Mouse (Mus musculus): Measurements from ENCODE around the gene Cib3. TPM values are rescaled to one million over a fixed set of nuclear protein-coding genes. Genes with fewer than 3 reads are reported as not detected.
A peak's percentile ranks its signal among the peaks of the same experiment; 100 is the strongest.

The Cib3 gene
- polyA plus RNA-seq, 1 experiment from 2014 or later = not detected

DNA sequence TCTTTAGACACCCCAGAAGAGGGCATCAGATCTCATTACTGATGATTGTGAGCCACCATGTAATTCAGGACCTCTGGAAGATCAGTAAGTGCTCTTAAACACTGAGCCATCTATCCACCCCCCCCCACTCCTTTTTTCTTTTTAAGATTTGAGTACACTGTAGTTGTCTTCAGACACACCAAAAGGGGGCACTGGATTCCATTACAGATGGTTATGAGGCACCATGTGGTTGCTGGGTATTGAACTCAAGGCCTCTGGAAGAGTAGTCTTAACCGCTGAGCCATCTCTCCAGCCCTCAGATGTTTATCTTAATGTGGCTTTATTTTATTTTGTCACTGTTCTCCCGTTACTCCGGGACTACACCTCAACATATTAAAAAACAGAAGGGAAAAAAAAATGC is 52.6 kb downstream of the Cib3 start:
- no peaks in the 10 kb centered on the region for H3K27me3 ChIP-seq (ENCODE audit: control insufficient read depth, insufficient read depth, low read length)
- WGBS = 52% methylated on average over 3 of the region's 3 CpGs
- H3K9me3 ChIP-seq (replicated peaks; ENCODE audit: control insufficient read depth, low read length) = no peaks in the 10 kb centered on the region
- peak overlapping the region; percentile 48 for H3K4me3 ChIP-seq (replicated peaks; ENCODE audit: low read length)
- peaks cover 19% of the 10 kb centered on the region for H3K4me1 ChIP-seq (ENCODE audit: control insufficient read depth, insufficient read depth, low read length)
- H3K9ac ChIP-seq (ENCODE audit: low read length) = peak overlapping the region; percentile 77; the same call in 1 of the 2 replicates
- no peak overlapping the region for H3K27ac ChIP-seq (ENCODE audit: low read length)
- no peak for ATAC-seq (ENCODE audit: insufficient read depth, low FRiP score)
- H3K4me2 ChIP-seq (ENCODE audit: low read depth, low read length) = peak overlapping the region; percentile 89
- H3K36me3 ChIP-seq (ENCODE audit: control insufficient read depth, insufficient read depth, low read length) = no peaks in the 10 kb centered on the region

DNA sequence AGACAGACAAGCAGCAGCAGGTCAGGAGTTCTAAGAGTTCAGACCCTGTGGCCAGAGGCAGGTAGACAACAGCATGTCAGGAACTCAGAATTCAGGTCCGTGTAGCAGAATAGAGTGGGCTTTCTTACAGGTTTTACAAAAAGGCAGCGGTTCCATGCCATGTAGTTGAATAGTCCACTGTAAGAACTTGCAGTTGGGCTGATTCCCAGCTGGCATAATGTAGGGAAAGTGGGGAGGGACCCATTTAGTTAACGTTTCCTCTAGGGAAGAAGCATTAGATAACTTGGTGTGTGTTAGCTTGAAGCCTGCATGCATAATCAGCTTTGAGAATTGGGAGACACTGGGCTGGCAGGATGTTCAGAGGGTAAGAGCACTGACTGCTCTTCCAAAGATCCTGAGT is 53.9 kb downstream of the Cib3 start:
- ATAC-seq (ENCODE audit: insufficient read depth, low FRiP score) = no peak
- no peak overlapping the region for H3K4me3 ChIP-seq (replicated peaks; ENCODE audit: low read length)
- H3K36me3 ChIP-seq (ENCODE audit: control insufficient read depth, insufficient read depth, low read length) = 0 out of 2 replicates have a peak, but pooled peaks cover 2% of the 10 kb centered on the region
- no peak overlapping the region for H3K27ac ChIP-seq (ENCODE audit: low read length)
- WGBS = 80% methylated on average over 3 of the region's 3 CpGs
- no peak overlapping the region for H3K9ac ChIP-seq (ENCODE audit: low read length)
- peaks cover 19% of the 10 kb centered on the region for H3K4me1 ChIP-seq (ENCODE audit: control insufficient read depth, insufficient read depth, low read length)
- H3K9me3 ChIP-seq (replicated peaks; ENCODE audit: control insufficient read depth, low read length) = no peaks in the 10 kb centered on the region
- no peak overlapping the region for H3K4me2 ChIP-seq (ENCODE audit: low read depth, low read length)
- H3K27me3 ChIP-seq (ENCODE audit: control insufficient read depth, insufficient read depth, low read length) = no peaks in the 10 kb centered on the region

DNA sequence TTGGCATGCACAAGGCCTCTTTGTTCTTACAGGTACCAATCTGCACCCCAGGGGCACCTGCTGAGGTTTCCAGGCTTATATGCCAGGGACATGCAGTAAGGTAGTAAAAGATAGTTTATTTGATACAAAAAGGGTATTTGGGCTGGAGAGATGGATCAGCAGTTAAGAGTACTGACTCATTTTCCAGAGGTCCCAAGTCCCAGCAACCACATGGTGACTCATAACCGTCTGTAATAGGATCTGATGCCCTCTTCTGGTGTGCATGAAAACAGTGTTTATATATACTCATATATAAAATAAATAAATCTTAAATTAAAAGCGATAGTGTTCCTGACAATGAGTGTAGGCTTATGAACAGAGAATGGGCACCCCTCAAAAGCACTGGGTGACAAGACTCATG is 54.5 kb downstream of the Cib3 start:
- 69% methylated on average over 2 of the region's 2 CpGs for WGBS

More for the DNA sequence above, 54.5 kb downstream of the Cib3 start:
- no peak for ATAC-seq (ENCODE audit: insufficient read depth, low FRiP score)
- Histone ChIP-seq H3K9me3 (replicated peaks; ENCODE audit: control insufficient read depth, low read length) (no peaks in the 10 kb centered on the region), H3K36me3 (ENCODE audit: control insufficient read depth, insufficient read depth, low read length) (peaks cover 8% of the 10 kb centered on the region; the same call in 1 of the 2 replicates), H3K27me3 (ENCODE audit: control insufficient read depth, insufficient read depth, low read length) (no peaks in the 10 kb centered on the region), H3K4me1 (ENCODE audit: control insufficient read depth, insufficient read depth, low read length) (peaks cover 19% of the 10 kb centered on the region), H3K27ac (ENCODE audit: low read length) (no peak overlapping the region), H3K4me3 (replicated peaks; ENCODE audit: low read length) (no peak overlapping the region), H3K4me2 (ENCODE audit: low read depth, low read length) (no peak overlapping the region), H3K9ac (ENCODE audit: low read length) (no peak overlapping the region)

Other genes starting within 250 kb of the Cib3 start
- gene Cyp4f18, start 203.2 kb downstream of the Cib3 start, polyA plus RNA-seq (2015; fragmentation: Nextera tagmentation; extraction: Ambion mirVana) = 3.8 TPM in 2 replicates
- gene Olfr372, start 171.6 kb downstream of the Cib3 start, polyA plus RNA-seq (2015; fragmentation: Nextera tagmentation; extraction: Ambion mirVana) = not detected in 2 replicates
- 0.03 TPM in 1 of 2 replicates, not detected in the other for gene Olfr373, start 129.7 kb downstream of the Cib3 start, polyA plus RNA-seq (2015; fragmentation: Nextera tagmentation; extraction: Ambion mirVana)
- gene Olfr374, start 105.8 kb downstream of the Cib3 start, polyA plus RNA-seq (2015; fragmentation: Nextera tagmentation; extraction: Ambion mirVana) = 0.06 TPM in 1 of 2 replicates, not detected in the other
- 617 and 647 TPM in 2 replicates for gene Tpm4, start 77.9 kb downstream of the Cib3 start, polyA plus RNA-seq (2015; fragmentation: Nextera tagmentation; extraction: Ambion mirVana)
- 127 and 155 TPM in 2 replicates for gene Rab8a, start 51.6 kb downstream of the Cib3 start, polyA plus RNA-seq (2015; fragmentation: Nextera tagmentation; extraction: Ambion mirVana)
- 1.4 and 2.0 TPM in 2 replicates for gene Hsh2d, start 23.2 kb downstream of the Cib3 start, polyA plus RNA-seq (2015; fragmentation: Nextera tagmentation; extraction: Ambion mirVana)
- not detected in 2 replicates for gene Gm11034, start 799 bp upstream of the Cib3 start, polyA plus RNA-seq (2015; fragmentation: Nextera tagmentation; extraction: Ambion mirVana)
- 72.7 and 73.7 TPM in 2 replicates for gene Fam32a, start 6.9 kb upstream of the Cib3 start, polyA plus RNA-seq (2015; fragmentation: Nextera tagmentation; extraction: Ambion mirVana)
- gene Ap1m1, start 27.2 kb upstream of the Cib3 start, polyA plus RNA-seq (2015; fragmentation: Nextera tagmentation; extraction: Ambion mirVana) = 90.3 and 97.1 TPM in 2 replicates
- gene Gm10282, start 92.4 kb upstream of the Cib3 start, polyA plus RNA-seq (2015; fragmentation: Nextera tagmentation; extraction: Ambion mirVana) = 19.2 and 30.6 TPM in 2 replicates
- gene Klf2, start 106.2 kb upstream of the Cib3 start, polyA plus RNA-seq (2015; fragmentation: Nextera tagmentation; extraction: Ambion mirVana) = 3.8 and 4.0 TPM in 2 replicates
- 52.6 and 54.2 TPM in 2 replicates for gene Eps15l1, start 208.6 kb upstream of the Cib3 start, polyA plus RNA-seq (2015; fragmentation: Nextera tagmentation; extraction: Ambion mirVana)
- 3.7 and 4.7 TPM in 2 replicates for gene Calr3, start 231.0 kb upstream of the Cib3 start, polyA plus RNA-seq (2015; fragmentation: Nextera tagmentation; extraction: Ambion mirVana)
- 13.5 and 13.7 TPM in 2 replicates for gene 1700030K09Rik, start 231.0 kb upstream of the Cib3 start, polyA plus RNA-seq (2015; fragmentation: Nextera tagmentation; extraction: Ambion mirVana)

All from stomach, embryonic 16.5 days (tissue).